Mouse (Mus musculus) olfactory bulb, adult 2 months (tissue): ENCODE results near the gene Rgl2. TPM values are rescaled to one million over a fixed set of nuclear protein-coding genes. Genes with fewer than 3 reads are reported as not detected.

Source experiments
- H3K27ac ChIP-seq: fragments of 200-500 bp; 2 replicates; pipeline ENCODE4 v1.5.1; 2012; ENCODE audit warnings: low read depth, low read length; ENCODE audit not compliant: insufficient read depth
- H3K4me1 ChIP-seq: fragments of 200-500 bp; 2 replicates; pipeline ENCODE4 v1.6.1; 2012; ENCODE audit warnings: low read length; ENCODE audit not compliant: control insufficient read depth, insufficient read depth
- H3K4me3 ChIP-seq: fragments of 200-500 bp; 2 replicates; pipeline ENCODE4 v1.5.1; 2012; ENCODE audit warnings: mild to moderate bottlenecking, low read depth, low read length, moderate library complexity; ENCODE audit not compliant: insufficient read depth
- CTCF ChIP-seq: fragments of 200-500 bp; IDR thresholded peaks from 2 replicates; pipeline ENCODE4 v1.5.1; 2012; ENCODE audit warnings: low read depth, mild to moderate bottlenecking, low read length, moderate library complexity; ENCODE audit not compliant: insufficient read depth
- POLR2A ChIP-seq: fragments of 200-500 bp; IDR thresholded peaks from 2 replicates; pipeline ENCODE4 v1.6.1; 2012; ENCODE audit warnings: mild to moderate bottlenecking, low read depth, low read length, moderate library complexity; ENCODE audit not compliant: insufficient read depth
- WGBS: fragments of 180-500 bp; shearing (Covaris S2); methylation state at CpG from one replicate; pipeline ENCODE4 v1.1.7; 2018; 5-methylcytosine and 5-hydroxymethylcytosine counted together
- polyA plus RNA-seq: library from polyadenylated mRNA; stranded (reverse); fragments of >200 nt; gene quantifications from 2 replicates; pipeline ENCODE4 v1.2.4, GENCODE M21; 2012; ENCODE audit warnings: low replicate concordance; ENCODE audit not compliant: missing spikeins, insufficient read depth, insufficient read length

The Rgl2 gene
- polyA plus RNA-seq, 1 experiment, result 671 TPM

GRCm38 (mm10) chr17:33953310-33953709, 24.0 kb downstream of the Rgl2 start:
- peaks cover 39% of the 10 kb centered on the region for H3K4me1 ChIP-seq
- no peak overlapping the region for H3K4me3 ChIP-seq
- no peak for TF ChIP-seq POLR2A
- TF ChIP-seq CTCF, result no peak
- no peak overlapping the region for H3K27ac ChIP-seq
- WGBS, result 81% methylated on average over 3 of the region's 3 CpGs

GRCm38 (mm10) chr17:33953961-33954565, 24.7 kb downstream of the Rgl2 start:
- WGBS, result 27% methylated on average over 5 of the region's 5 CpGs
- no peak for TF ChIP-seq CTCF
- no peak for TF ChIP-seq POLR2A
- H3K27ac ChIP-seq, result no peak overlapping the region
- H3K4me1 ChIP-seq, result peaks cover 36% of the 10 kb centered on the region
- no peak overlapping the region; the same call in 1 of the 2 replicates for H3K4me3 ChIP-seq

GRCm38 (mm10) chr17:33954646-33955554, 25.6 kb downstream of the Rgl2 start:
- no peak for TF ChIP-seq CTCF
- TF ChIP-seq POLR2A, result no peak
- WGBS, result under 1% methylated on average over 33 of the region's 33 CpGs
- H3K4me1 ChIP-seq, result peaks cover 29% of the 10 kb centered on the region
- peak overlapping the region; percentile 30; the same call in 1 of the 2 replicates for H3K27ac ChIP-seq
- peak overlapping the region; percentile 83 for H3K4me3 ChIP-seq

GRCm38 (mm10) chr17:33955555-33956214, 26.3 kb downstream of the Rgl2 start, which contains the start of the genes Vps52 and Rps18:
Gene Vps52, plus strand, starts transcription at chr17:33955812.
Gene Rps18, minus strand, starts transcription at chr17:33956001.
- WGBS, result under 1% methylated on average over 50 of the region's 50 CpGs
- peak within 1 kb of the TSS; percentile 83 for H3K4me3 ChIP-seq
- H3K4me1 ChIP-seq, result peaks cover 21% of the 10 kb centered on the region

GRCm38 (mm10) chr17:33956336-33956735, 27.0 kb downstream of the Rgl2 start:
- Histone ChIP-seq H3K4me1 (peaks cover 19% of the 10 kb centered on the region), H3K4me3 (peak overlapping the region; percentile 76), H3K27ac (no peak overlapping the region)
- no peak for TF ChIP-seq CTCF
- TF ChIP-seq POLR2A, result no peak
- WGBS, result 6% methylated on average over 10 of the region's 10 CpGs

More at GRCm38 (mm10) chr17:33955555-33956214, 26.3 kb downstream of the Rgl2 start, which contains the start of the genes Vps52 and Rps18:
- H3K27ac ChIP-seq, result peak within 1 kb of the TSS; percentile 84
- TF ChIP-seq POLR2A (peak; percentile 97), CTCF (no peak)

- 83% methylated on average over 6 of the region's 6 CpGs for WGBS
- peaks cover 12% of the 10 kb centered on the region for H3K4me1 ChIP-seq
- H3K4me3 ChIP-seq, result no peak overlapping the region
- TF ChIP-seq POLR2A, result no peak
- no peak for TF ChIP-seq CTCF
- no peak overlapping the region for H3K27ac ChIP-seq
Observed at GRCm38 (mm10) chr17:33957493-33957892, 28.1 kb downstream of the Rgl2 start.

GRCm38 (mm10) chr17:33958451-33958850, 29.1 kb downstream of the Rgl2 start:
- Histone ChIP-seq H3K4me3 (no peak overlapping the region), H3K4me1 (peaks cover 12% of the 10 kb centered on the region), H3K27ac (no peak overlapping the region)
- TF ChIP-seq CTCF, result no peak
- no peak for TF ChIP-seq POLR2A
- 95% methylated on average over 11 of the region's 11 CpGs for WGBS

- WGBS, result 94% methylated on average over 13 of the region's 13 CpGs
- TF ChIP-seq POLR2A (no peak), CTCF (no peak)
- no peak overlapping the region for H3K4me3 ChIP-seq
- H3K4me1 ChIP-seq, result peaks cover 11% of the 10 kb centered on the region
- no peak overlapping the region for H3K27ac ChIP-seq
Observed at GRCm38 (mm10) chr17:33959135-33959534, 29.8 kb downstream of the Rgl2 start.
